Mouse (Mus musculus) forebrain, postnatal 0 days (tissue): ENCODE measurements at regions not wholly inside any gene's neighbourhood (a gene's known extent, or its start where the extent isn't known, plus 50 kb on each side); places are given as distances from the start of the nearest gene placed in this dataset.

Experiments
- ATAC-seq: fragments of 200-750 bp; cut with Nextera tagmentation; 2 replicates; pipeline ENCODE4 v1.8.0; 2017; ENCODE audit warnings: mild to moderate bottlenecking, moderate library complexity
- DNase-seq: peaks from one replicate; pipeline ENCODE4 v3.0.0-alpha.2; 2015
- H3K27ac ChIP-seq: fragments of 300-500 bp; sonication (generic); 2 replicates; pipeline ENCODE4 v1.5.1; 2014; ENCODE audit warnings: low read depth, mild to moderate bottlenecking, antibody characterized with exemption, low read length, moderate library complexity, mixed read lengths
- H3K27me3 ChIP-seq: fragments of 300-500 bp; sonication (generic); 2 replicates; pipeline ENCODE4 v1.6.1; 2014; ENCODE audit warnings: mild to moderate bottlenecking, low read length, mixed read lengths; ENCODE audit not compliant: insufficient read depth
- H3K36me3 ChIP-seq: fragments of 300-500 bp; sonication (generic); 2 replicates; pipeline ENCODE4 v1.6.1; 2014; ENCODE audit warnings: mild to moderate bottlenecking, moderate library complexity; ENCODE audit not compliant: insufficient read depth
- H3K4me1 ChIP-seq: fragments of 300-500 bp; sonication (generic); 2 replicates; pipeline ENCODE4 v1.6.1; 2014; ENCODE audit warnings: antibody characterized with exemption; ENCODE audit not compliant: insufficient read depth
- H3K4me2 ChIP-seq: fragments of 300-500 bp; sonication (generic); 2 replicates; pipeline ENCODE4 v1.6.1; 2014; ENCODE audit warnings: low read depth, mild to moderate bottlenecking, moderate library complexity
- H3K4me3 ChIP-seq: fragments of 300-500 bp; sonication (generic); 2 replicates; pipeline ENCODE4 v1.5.1; 2014; ENCODE audit warnings: low read depth, low read length, mixed read lengths
- H3K9ac ChIP-seq: fragments of 300-500 bp; sonication (generic); 2 replicates; pipeline ENCODE4 v1.6.1; 2014; ENCODE audit warnings: mild to moderate bottlenecking
- H3K9me3 ChIP-seq: fragments of 300-500 bp; sonication (generic); 2 replicates; pipeline ENCODE4 v1.6.1; 2016; ENCODE audit warnings: low read length
- CTCF ChIP-seq: sonication (generic); IDR thresholded peaks from 2 replicates; pipeline ENCODE4 v1.5.1; 2016; ENCODE audit warnings: antibody characterized with exemption, control low read depth, low read depth
- WGBS: fragments of 180-500 bp; shearing (Covaris S2); extraction: QIAGEN DNeasy Blood & Tissue Kit; methylation state at CpG from one replicate; pipeline ENCODE4 v1.1.7; 2014; 5-methylcytosine and 5-hydroxymethylcytosine counted together

- Histone ChIP-seq H3K9ac (no peak overlapping the region), H3K4me2 (no peak overlapping the region), H3K27ac (no peak overlapping the region), H3K27me3 (no peaks in the 10 kb centered on the region), H3K9me3 (no peaks in the 10 kb centered on the region), H3K4me1 (peaks cover 17% of the 10 kb centered on the region), H3K4me3 (no peak overlapping the region), H3K36me3 (no peaks in the 10 kb centered on the region)
- WGBS, result 25% methylated on average over 4 of the region's 4 CpGs
- ATAC-seq (peak; percentile 69), DNase-seq (peak; percentile 52)
- no peak for TF ChIP-seq CTCF
Measured at GRCm38 (mm10) chr3:104317528-104317927, 97.4 kb upstream of the Magi3 start.

- Histone ChIP-seq H3K4me1 (peaks cover 4% of the 10 kb centered on the region; the same call in 1 of the 2 replicates), H3K9me3 (no peaks in the 10 kb centered on the region), H3K36me3 (no peaks in the 10 kb centered on the region), H3K9ac (no peak overlapping the region), H3K27ac (no peak overlapping the region), H3K4me3 (no peak overlapping the region), H3K27me3 (no peaks in the 10 kb centered on the region), H3K4me2 (no peak overlapping the region)
- no peak for TF ChIP-seq CTCF
- WGBS, result 84% methylated on average over 4 of the region's 4 CpGs
- ATAC-seq, result no peak
- DNase-seq, result no peak
Measured at GRCm38 (mm10) chr3:104313063-104313462, 92.9 kb upstream of the Magi3 start.

- Histone ChIP-seq H3K9me3 (no peaks in the 10 kb centered on the region), H3K4me2 (no peak overlapping the region), H3K4me3 (no peak overlapping the region), H3K36me3 (no peaks in the 10 kb centered on the region), H3K27ac (no peak overlapping the region), H3K9ac (no peak overlapping the region), H3K27me3 (no peaks in the 10 kb centered on the region), H3K4me1 (0 out of 2 replicates have a peak, but pooled peaks cover 5% of the 10 kb centered on the region)
- WGBS, result 71% methylated on average over 1 of the region's 1 CpGs
- TF ChIP-seq CTCF, result no peak
- no peak for DNase-seq
- no peak for ATAC-seq
Measured at GRCm38 (mm10) chr3:104306961-104307360, 86.8 kb upstream of the Magi3 start.

GRCm38 (mm10) chr3:104305904-104306563 lies 85.9 kb upstream of the Magi3 start:
- Histone ChIP-seq H3K27me3 (no peaks in the 10 kb centered on the region; the same call in 1 of the 2 replicates), H3K4me3 (no peak overlapping the region), H3K9ac (no peak overlapping the region), H3K9me3 (no peaks in the 10 kb centered on the region), H3K4me1 (0 out of 2 replicates have a peak, but pooled peaks cover 5% of the 10 kb centered on the region), H3K4me2 (no peak overlapping the region), H3K27ac (no peak overlapping the region), H3K36me3 (no peaks in the 10 kb centered on the region)
- TF ChIP-seq CTCF, result no peak
- no peak for DNase-seq
- peak; percentile 66 for ATAC-seq
- 12% methylated on average over 12 of the region's 12 CpGs for WGBS

- Histone ChIP-seq H3K27me3 (no peaks in the 10 kb centered on the region; the same call in 1 of the 2 replicates), H3K4me1 (0 out of 2 replicates have a peak, but pooled peaks cover 8% of the 10 kb centered on the region), H3K9ac (no peak overlapping the region), H3K9me3 (no peaks in the 10 kb centered on the region), H3K4me3 (no peak overlapping the region), H3K27ac (no peak overlapping the region), H3K4me2 (no peak overlapping the region), H3K36me3 (no peaks in the 10 kb centered on the region)
- no peak for TF ChIP-seq CTCF
- no peak for ATAC-seq
- DNase-seq, result no peak
- WGBS, result 55% methylated on average over 7 of the region's 7 CpGs
Measured at GRCm38 (mm10) chr3:104303577-104303976, 83.4 kb upstream of the Magi3 start.

GRCm38 (mm10) chr3:104300201-104300600 lies 80.0 kb upstream of the Magi3 start:
- WGBS, result 43% methylated on average over 5 of the region's 5 CpGs
- H3K9me3 ChIP-seq, result no peaks in the 10 kb centered on the region
- H3K4me2 ChIP-seq, result no peak overlapping the region
- 0 out of 2 replicates have a peak, but pooled peaks cover 8% of the 10 kb centered on the region for H3K4me1 ChIP-seq
- no peaks in the 10 kb centered on the region; the same call in 1 of the 2 replicates for H3K27me3 ChIP-seq
- H3K27ac ChIP-seq, result no peak overlapping the region
- no peak; the same call in 1 of the 2 replicates for ATAC-seq
- H3K36me3 ChIP-seq, result no peaks in the 10 kb centered on the region
- H3K4me3 ChIP-seq, result no peak overlapping the region
- TF ChIP-seq CTCF, result no peak
- DNase-seq, result no peak
- no peak overlapping the region for H3K9ac ChIP-seq

GRCm38 (mm10) chr3:104298878-104299277 lies 78.7 kb upstream of the Magi3 start:
- H3K36me3 ChIP-seq, result no peaks in the 10 kb centered on the region
- no peak overlapping the region for H3K4me3 ChIP-seq
- 0 out of 2 replicates have a peak, but pooled peaks cover 8% of the 10 kb centered on the region for H3K4me1 ChIP-seq
- WGBS, result 43% methylated on average over 4 of the region's 4 CpGs
- DNase-seq (no peak), ATAC-seq (0 out of 2 replicates have a peak, but pooled peaks have one; percentile 14)
- no peak overlapping the region for H3K9ac ChIP-seq
- H3K9me3 ChIP-seq, result no peaks in the 10 kb centered on the region
- no peaks in the 10 kb centered on the region; the same call in 1 of the 2 replicates for H3K27me3 ChIP-seq
- no peak overlapping the region for H3K4me2 ChIP-seq
- no peak for TF ChIP-seq CTCF
- no peak overlapping the region for H3K27ac ChIP-seq
